Mouse (Mus musculus): ENCODE results near the gene Cited2.
A peak's percentile ranks its signal among the peaks of the same experiment; 100 is the strongest.

The Cited2 gene

DNA sequence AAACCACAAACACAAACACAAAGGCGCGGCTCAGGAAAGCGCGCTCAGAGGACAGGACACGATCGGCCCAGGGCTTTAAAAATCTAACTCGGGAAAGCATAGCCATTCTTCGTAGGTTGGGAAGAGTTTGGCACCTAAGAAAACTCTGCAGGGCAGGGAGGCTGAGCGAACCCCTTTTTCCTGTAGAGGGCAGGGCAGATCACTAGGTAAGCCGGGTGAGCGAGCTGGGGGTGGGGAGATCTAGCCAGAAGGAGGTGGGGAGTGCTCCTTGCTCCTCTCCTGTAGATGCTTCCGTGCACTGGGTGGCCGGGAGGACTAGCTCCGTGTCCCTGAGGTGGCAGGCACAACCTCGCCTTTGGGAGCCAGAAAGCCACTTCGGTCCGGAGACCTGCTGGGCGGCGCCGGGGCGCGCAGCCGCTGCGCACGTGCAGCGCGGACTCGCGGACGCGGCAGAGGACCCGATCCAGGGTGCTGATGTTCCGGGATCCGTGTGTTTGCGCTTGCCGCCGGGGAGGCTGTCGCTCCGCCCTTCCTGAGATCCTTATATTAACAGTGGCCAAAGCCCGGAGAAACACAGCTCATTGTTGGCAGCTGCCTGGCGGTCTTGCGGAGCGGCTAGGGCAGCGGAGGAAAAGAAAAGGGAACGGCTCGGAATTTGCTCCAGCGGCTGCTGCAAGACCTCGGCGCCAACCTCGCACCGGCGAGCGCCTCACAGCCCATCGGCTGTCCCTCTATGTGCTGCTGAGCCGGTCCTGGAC lies at the start of gene Cited2:
Gene Cited2 (plus strand): TSS at position 566 of the 758 bp plus-strand sequence.
- DNase-seq (ENCODE audit: low read depth, low spot score) = peak; percentile 96

DNA sequence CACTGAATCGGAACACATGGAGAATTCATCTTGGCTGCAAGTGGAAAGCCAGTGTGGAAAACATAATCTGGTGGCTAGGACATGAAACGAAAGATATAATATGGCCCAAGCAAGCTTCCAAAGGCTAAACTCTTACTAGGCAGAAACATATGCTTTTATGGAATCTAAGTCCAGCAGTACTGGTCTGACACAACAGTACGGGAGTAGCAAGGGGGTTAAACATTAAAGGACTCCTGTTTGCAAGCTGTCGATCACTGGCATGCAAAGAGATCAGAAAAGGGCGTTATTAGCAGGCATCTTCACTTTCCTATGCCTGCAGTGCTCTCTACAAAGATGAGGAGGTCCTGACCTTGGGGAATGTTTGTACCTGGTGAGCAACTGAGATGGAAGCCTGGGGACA lies 48.6 kb upstream of the Cited2 start:
- DNase-seq (ENCODE audit: low read depth, low spot score) = no peak

DNA sequence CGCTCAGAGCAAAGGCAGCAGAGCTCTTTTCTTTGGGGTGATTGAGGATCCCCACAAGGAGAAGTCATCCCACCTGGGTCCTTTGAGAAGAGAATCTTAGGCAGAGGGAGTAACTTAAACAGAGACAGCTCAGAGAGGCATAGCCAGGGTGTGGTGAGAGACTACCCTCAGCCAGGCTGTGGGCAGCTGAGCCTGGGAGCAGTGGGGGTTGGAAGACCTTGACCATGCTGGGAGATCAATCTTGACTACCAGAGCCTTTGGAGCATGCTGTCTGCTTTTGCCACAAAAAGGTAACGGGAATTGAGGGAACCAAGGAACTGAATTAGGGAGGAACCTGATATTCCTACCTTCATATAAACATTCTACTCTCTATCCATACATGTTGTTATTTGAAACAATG lies 48.1 kb upstream of the Cited2 start:
- DNase-seq (ENCODE audit: low read depth, low spot score) = no peak

DNA sequence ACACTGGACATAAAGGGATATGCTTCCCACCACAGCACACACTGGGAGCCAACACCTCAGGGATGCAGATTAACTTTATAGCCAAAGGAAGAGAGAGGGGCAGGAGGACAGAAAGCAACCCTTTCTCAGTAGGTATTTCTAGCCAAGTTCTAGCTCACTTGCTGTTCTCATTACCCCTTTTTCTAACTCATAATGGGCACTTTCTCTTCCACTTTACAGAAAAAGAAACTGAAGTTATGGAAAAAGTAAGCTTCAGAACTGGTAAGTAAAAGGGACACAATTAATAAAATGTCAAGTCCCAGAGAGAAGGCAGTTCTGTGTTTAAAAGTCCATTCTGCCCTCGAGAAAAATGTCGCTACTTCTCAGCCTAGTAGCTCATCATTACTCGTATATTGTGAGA lies 46.6 kb upstream of the Cited2 start:
- DNase-seq (ENCODE audit: low read depth, low spot score) = no peak

DNA sequence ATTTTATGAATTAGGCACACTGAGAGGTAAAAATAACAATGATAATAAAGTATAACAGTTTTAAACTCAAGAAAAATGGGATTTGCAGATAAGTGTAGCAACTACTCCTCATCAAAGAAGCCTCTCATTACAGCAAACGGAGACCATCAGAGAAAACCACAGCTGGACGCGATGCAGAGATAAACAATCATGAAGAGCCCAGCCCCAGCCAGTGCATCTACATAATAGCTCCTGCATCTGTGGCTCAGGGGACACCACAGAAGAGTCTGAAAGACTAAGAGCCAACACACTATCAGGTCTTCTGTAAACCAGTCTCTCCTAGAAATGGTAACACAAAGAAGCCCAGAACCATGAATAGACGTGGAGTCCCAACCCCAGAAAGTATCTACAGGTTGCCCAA lies 45.7 kb upstream of the Cited2 start:
- no peak for DNase-seq (ENCODE audit: low read depth, low spot score)

DNA sequence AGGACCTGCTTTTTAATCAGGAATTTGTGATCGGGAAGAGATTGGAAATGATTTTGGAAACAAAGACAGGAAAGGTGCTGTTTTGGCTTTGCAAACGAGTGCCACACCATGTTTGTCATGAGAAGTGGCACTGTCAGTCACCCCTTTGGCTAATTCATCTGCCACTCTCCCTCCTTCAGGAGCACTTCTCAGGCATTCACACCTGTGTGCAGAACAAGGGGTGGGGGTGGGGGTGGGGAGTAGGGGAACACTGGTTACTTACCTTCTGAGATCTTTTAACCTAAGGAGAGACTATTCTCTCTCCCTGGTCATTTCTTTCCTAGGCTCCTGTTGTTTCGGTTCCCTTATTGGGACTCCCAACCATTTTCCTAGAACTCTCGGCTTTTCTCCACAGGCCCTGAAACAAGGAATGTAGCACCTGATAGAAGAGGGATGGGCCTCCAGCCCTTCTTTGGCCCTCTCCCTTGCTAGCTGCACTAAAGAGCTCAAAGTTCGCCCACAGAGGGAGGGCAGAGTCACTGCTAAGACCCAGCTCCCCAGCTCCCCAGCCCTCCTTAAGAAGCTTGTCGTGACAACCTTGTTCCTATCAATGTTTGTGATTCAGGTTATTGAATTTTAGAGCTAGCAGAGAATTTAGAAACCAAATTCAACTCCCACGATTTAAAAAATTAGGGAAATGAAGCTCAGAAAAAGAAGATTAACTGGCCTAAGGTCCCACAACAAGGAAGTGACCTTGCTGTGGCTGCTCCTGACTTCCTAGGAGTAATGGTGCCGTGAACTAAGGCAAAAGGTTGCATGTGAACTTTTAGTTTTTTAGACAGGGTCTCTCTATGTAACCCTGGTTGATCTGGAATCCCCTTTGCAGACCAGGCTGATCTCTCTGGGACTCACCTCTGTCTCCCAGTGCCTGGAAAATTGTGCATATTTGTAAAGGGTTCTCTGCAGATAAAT lies 42.3 kb upstream of the Cited2 start:
- no peak for DNase-seq (ENCODE audit: low read depth, low spot score)

DNA sequence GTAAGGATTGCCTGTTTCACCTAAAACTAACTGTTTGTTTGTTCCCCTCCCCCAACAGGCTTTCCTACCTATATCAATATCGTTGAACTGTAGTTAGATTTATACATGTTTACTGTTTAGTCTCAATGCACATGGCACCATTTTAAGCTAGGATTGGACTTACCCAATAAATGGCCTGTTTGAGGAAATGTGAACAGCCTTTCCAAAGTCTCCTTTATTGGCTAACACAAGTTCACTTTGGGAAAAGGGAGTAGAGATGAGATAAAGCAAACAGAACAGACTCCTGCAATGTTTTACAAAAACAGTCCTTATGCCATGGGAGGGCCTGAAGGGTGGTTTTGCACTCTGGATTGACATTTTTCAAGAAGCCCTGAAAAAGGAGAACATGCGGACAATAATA lies 41.6 kb upstream of the Cited2 start:
- no peak for DNase-seq (ENCODE audit: low read depth, low spot score)

DNA sequence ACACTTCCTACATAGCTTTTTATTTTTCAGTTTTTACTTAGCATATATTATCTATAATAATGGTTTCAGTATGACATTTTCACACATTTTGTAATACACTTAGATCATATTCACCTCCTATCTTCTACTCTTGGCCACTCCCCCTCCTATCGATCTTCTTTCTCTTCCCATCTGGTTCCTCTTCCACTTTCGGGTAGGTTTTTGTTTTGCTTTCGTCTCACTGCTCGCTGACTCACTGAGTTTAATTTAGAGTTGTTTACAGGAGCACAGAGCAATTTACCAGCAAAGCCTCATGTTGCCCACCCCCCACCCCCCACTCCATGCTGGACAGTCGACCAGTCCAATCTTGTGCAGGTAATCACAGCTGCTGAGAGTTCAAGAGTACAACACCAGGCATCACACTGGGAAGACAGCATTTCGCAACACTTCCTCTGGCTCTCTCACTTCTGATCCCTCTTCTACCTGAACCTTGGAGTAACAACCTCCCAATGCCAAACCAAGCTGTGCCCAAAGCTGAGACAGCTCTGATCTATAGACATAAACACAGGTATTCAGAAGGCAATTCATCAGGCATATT lies 39.1 kb upstream of the Cited2 start:
- DNase-seq (ENCODE audit: low read depth, low spot score) = peak; percentile 46

DNA sequence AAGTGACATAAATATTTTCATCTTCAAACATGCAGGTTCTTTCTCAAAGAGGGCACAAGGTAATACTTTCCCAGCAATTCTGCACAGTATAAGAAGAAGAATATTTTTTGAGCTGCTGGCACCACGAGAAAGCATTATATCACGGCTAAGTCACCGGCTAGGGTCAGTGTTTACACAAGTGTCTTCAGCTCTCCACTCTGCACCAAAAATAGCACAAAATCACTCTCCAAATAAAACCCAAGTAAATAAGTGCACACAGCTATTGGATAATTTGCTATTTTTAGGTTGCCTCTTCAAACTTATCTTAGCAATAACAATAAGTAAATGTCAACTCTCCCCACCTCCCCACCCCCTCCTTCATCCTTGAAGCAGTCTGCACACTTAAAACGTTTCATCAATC lies 33.2 kb upstream of the Cited2 start:
- no peak for DNase-seq (ENCODE audit: low read depth, low spot score)

DNA sequence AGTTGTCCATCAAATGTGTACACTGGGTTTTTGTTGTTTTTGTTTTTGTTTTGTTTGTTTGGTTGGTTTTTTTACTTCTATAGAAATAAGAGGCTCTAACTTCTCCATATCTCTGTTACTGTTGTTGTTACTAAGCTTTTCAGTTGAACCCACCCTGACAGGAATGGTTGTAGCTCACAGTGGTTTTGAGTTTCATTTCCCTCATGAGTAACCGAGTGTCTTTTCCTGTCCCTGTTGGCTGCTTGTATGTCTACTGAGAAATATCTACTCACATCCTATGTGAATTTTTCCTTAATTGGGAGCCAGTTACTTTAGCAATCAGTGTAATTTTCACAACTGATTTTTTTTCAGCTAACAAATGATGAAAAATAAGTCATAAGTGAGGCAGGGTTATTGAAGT lies 31.3 kb upstream of the Cited2 start:
- DNase-seq (ENCODE audit: low read depth, low spot score) = no peak

DNA sequence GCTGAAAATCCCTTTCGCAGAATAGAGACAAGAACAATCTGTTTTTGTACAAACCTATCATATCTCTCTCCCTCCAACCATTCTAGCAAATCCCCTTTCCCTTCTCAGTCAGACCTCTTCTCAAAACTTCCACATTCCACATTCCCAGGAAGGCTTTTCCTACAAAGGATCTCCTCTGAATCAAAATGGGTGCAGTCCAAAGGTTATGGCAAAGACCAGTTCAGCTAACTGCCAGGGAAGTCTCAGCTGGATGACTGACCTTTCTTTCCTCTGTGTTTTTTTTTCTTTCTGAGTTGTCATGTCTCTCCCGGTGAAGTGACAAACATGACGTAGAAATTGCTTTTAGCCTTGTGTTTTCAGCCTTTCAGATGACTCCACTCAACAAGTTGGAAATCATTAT lies 27.2 kb upstream of the Cited2 start:
- no peak for DNase-seq (ENCODE audit: low read depth, low spot score)

DNA sequence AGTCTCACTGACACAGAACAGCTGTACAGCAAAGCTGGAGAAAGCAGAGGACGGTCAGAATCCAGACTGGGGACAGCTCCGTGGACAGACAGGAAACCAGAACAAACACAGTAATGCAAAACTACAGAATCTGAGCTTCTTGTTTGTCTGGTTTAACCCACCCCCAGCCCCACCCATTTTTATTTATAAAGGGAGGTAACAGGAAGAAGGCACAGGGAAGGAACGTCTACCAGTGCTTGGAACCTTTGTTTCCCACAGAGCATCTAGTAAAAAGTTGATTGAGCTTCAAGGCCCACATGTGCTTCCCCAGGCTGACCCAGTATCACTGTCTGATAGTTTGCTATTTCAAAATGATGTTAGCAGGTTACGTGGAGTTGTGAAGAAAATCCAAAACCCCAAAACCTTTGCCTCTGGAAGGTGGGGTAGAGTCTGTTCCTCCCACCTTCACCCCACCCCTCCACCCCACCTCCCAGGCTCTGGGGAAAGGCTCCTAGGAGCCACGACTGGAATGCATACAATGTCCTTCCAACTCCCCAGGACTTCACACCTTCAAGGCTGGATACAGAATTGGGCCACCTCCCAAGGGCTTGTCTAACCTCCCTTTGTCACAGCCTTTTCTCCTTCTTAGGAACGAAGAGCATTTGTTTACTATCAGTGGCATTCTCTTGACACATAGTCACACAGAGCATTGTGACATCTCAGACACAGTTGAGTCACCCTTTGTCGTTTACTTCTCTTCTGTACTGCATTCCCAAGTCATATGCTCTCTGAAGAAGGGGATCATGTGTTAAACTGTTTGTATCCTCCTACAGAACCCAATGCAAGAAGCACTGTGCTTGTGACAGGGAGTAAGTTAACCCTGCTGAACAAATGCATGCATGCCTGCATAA lies 25.4 kb upstream of the Cited2 start:
- DNase-seq (ENCODE audit: low read depth, low spot score) = no peak

DNA sequence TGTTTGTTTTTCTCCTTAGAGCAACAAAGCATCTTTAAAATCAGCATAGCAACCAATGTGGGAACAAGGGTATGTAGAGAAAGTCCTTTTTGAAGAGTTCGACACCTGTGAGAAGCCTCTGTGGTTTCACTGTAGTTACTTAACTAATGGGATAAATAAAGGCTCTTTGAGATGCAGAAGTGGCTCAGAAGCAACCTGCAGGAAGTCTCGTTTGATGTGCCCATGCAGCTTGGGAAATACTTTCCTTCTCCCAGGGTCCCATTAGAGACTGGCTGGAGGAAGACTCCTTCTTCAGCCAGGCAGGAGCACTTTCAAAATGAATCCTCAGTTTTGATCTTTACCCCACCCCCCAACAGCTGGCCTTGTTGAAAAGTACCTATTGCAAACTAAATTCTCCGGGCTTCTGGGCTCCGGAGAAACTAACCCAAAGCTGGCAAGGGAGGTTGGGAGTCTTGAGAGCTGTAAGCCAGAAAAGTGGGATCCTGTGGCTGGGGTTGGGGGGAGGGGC lies 17.5 kb upstream of the Cited2 start:
- no peak for DNase-seq (ENCODE audit: low read depth, low spot score)

DNA sequence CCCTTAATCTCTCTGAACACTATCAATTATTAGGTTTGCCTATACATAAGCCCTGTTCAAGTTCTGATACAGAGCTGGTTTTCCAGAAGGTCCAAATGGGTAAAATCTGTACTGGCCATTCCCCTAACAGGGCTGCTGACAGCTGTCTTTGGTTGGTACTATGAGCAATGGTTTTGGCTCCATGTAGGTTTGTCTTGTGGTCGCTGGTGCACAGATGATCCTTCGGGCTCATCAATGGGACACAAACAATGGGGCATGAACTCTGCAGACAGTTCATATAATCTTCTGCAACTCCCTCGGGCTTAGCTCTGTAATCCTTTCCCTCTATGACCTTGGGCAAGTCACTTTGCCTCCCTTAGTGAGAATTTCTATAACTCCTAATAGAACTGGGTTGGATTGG lies 12.3 kb upstream of the Cited2 start:
- no peak for DNase-seq (ENCODE audit: low read depth, low spot score)

DNA sequence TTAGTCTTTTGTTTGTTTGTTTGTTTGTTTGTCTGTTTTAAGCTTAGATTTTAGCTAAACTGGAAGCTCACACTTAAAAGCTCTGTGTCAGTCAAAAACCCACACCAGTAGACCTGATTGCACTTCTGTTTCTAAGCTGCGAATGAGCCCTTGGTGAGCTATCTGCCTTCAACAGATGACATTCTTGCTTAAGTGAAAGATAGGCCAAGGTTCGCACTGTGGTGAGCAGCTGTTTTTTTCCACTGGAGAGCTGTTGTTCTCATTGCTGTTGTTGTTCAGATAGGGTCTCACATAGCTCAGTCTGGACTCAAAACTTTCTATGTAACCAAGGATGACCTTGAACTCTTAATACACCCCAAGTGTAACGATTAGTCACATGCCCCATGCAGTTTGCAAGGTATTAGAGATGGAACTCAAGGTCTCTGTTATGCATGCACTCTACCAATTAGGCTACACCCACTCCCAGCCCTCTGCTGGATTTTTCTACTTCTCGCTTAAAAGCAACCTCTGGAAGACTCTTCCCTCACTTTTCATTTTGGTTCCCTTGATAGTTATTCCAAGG lies 3.9 kb upstream of the Cited2 start:
- DNase-seq (ENCODE audit: low read depth, low spot score) = no peak

DNA sequence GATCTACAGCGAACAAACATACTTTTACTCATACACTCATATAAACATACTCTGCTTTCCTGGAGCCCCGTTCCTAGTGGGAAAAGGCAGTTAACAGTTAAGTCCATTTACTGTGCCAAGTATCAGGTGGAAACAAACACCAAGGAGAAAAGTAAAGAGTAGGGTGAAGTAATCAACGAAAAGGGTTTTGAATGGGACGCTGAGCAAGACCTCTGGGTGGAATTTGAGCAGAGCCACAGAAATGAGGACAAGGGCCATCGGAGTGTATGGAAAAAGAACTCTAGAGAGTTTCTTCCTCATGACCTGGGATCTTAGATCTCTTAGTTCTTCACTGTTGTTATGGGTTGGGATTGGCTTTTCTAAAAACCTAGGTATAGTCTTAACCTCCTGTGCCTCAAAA lies 3.4 kb upstream of the Cited2 start:
- no peak for DNase-seq (ENCODE audit: low read depth, low spot score)

DNA sequence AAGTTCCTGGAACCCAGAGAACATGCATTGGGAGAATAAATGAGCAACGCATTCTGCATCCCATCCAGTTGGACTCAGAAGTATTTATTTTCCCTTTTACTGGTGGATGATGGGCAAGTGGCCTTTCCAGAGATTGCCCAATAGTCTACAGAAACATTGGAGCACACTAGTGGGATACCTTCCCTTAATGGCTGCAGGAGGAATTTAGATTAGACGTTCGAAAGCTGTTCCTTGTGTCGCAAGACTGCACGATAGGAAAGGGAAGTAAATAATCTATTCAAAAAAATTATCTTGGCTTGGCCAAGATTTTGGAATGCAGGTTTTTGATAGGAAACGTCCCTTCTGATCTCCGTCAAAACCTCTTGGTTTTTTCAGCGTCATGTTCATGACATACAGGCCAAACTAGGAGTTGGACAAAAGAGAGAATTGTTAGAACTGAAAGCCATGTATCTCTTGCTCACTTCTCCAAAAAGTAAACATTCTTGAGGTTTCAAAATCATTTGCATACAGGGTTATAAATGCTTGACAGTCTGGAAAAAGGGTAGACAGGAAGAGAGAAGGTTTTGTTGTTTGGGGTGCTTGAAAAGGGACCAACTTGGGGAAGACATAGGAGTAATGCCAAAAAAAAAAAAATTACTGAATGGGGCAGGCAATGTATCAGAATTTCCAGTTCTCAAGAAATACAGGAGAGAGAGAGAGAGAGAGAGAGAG lies 2.0 kb upstream of the Cited2 start:
- DNase-seq (ENCODE audit: low read depth, low spot score) = no peak

DNA sequence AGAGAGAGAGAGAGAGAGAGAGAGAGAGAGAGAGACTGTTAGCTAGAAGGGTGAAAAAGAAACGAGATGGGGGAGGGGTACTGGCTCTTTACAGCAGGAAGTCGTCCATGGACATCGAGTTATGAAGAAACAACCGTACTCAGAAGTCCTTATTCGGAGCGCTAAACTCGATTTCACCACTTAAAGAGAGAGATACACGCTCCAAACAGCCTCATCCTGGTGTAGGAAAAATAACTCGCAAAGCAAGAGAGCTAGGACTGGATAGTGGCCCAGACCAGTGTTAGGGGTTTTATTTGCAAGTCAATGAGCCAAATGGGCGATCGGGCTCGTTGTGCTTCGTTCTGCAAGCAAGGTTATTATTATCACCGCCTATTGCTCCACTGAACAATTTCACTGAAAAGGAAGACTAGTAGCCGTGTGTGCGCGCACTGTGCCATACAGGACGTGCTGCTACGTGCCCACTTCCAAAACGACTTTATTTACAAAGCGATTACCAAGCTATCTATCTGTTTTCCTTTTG lies 1.4 kb upstream of the Cited2 start:
- DNase-seq (ENCODE audit: low read depth, low spot score) = peak; percentile 66

DNA sequence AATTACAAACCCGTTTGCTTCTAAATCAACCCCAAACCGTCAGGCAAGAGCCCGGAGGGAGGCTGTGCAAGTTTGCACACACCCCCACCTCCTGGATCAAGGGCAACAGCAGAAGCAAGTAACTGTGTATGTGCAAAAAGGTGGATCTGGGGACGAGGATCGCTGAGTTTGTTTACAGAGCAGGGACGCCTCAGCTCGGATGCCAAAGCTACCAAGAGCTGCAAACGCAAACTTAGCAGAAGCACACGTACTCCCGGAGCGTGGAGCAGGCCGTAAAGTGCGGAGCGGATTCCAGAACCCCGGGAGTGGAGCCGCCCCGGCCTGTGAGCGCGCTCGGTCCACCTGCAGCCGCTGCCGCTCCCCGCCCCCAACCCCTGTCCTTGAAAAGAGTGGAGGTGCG lies 860 bp upstream of the Cited2 start:
- DNase-seq (ENCODE audit: low read depth, low spot score) = peak; percentile 94

DNA sequence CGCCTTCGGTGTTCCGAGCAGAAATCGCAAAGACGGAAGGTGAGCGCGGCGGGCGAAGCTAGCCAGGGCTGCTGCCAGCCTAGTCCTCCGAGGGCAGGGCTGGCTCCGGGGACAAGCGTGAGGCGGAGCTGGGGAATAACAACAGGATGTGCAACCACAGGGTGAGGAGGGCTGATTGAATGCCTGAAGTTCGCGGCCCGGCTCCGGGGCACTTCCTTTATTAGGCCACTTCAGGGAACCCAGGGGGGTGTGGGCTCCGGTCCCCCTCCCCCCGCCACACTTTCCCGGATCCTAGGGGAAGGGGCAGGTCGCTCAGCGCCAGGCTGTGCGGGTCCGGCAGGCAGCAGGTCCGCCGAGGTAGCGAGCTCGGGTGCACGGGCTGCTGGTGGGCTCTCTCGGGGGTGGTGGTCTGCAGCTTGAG lies 413 bp downstream of the Cited2 start:
- no peak for DNase-seq (ENCODE audit: low read depth, low spot score)

Measured in CD4-positive, CD25-positive, alpha-beta regulatory T cell, adult 2 months (primary cell).